Mouse (Mus musculus) thymus, postnatal 4 days (tissue): ENCODE data around the gene Glo1.
"Not testable (repeated sequence)": the region's sequence is repeated elsewhere in the genome, so short reads cannot be mapped to it uniquely, and the experiment has no call there.

Experiments
- DNase-seq: peaks from one replicate; pipeline ENCODE4 v3.0.0; 2021

The Glo1 gene

DNA sequence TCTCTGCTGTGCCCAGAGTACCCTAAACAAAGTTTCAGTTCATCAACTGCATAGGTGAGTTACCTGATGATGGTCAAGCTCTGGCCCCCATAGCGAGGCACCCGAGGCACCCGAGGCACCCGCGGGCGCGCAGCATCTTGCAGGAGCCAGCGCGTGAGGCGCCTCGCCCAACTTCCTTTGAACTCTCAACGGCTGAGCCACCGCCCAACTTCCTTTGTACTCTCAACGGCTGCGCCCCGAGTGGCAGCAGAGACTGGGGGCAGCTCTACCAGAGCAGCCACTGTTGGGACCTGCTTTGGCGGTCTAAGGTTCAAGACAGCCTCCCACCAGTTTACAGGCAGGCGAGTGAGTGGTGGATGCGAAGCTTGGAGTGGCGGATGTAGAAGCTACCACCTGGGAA is at the start of gene Glo1:
Glo1 (minus strand) TSS at position 153 of the 400 bp plus-strand sequence.
- not testable (repeated sequence) for DNase-seq

- no peak for DNase-seq
Observed at GRCm38 (mm10) chr17:30675021-30675740, 48.5 kb upstream of the Glo1 start.

DNA sequence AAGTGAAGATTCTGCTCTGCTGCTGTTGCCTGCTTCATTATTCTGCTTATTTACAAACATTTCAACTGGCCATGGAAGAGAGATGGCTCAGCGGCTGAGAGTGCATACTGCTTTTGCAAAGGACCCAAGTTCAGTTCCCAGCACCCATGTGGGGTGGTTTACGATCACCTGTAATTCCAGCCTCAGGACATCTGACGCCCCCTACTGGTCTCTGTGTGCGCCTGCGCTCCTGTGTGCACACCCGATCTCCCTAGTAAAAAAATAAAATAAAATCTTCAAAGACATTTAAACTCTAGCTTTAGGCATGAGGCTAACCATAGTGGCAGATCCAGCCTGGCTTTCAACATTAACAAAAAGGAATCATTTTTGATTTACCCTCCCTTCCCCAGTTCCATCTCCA is 46.4 kb upstream of the Glo1 start:
- peak; percentile 34 for DNase-seq

- DNase-seq, result no peak
Observed at GRCm38 (mm10) chr17:30672556-30672955, 45.9 kb upstream of the Glo1 start.

DNA sequence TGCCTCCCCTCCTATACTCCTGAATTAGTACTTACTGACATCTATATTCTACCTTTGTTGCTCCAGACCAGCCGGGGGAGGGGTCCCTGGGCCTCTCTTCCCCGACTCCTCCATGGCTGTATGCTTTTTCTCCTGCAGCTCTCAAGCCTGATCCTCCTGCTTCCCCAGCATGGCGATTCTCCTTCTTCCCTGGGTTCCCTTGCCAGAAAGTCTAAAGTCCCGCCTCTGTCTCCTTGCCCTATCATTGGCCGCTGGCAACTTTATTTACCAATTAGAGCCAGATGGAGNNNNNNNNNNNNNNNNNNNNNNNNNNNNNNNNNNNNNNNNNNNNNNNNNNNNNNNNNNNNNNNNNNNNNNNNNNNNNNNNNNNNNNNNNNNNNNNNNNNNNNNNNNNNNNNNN is 38.2 kb upstream of the Glo1 start:
- DNase-seq, result no peak

DNA sequence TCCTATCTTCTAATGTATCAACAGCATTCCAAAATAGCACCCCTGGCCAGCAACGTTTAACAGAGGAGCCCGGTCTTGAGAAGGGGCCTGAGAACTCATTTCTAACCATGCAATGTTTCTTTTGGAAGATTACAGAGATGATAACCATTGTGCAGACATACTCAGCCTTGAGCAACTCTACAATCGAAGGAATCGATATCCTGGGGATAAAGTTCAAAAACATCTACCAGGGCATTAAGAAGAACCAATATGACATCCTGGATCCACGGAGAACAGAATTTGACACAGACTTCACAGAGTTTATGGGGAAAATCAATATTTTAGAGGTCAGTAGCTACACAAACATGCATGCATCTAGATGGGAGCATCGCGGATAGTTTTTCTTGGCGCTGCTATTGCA is 36.5 kb upstream of the Glo1 start:
- no peak for DNase-seq

DNA sequence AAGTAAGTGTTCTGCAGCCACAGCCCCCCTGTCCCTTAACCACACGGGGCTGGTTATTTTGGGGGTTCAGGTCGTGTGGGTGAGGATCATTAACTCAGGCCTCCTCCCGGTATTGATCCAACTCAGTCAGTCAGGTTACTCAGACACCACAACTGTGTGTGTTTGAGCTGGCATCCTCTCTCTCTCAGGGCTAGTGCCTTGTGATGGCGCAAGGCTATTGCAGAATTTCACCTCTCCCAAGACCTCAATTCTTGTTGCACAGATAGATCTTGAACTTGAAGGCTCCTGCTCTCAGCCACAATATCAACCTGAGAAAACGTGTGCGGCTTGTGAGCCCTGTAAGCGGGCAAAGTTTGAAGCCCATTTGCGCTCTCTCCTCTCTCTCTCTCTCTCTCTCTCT is 35.5 kb upstream of the Glo1 start:
- no peak for DNase-seq

GRCm38 (mm10) chr17:30658152-30658544 is 31.5 kb upstream of the Glo1 start:
- DNase-seq, result peak; percentile 83

DNA sequence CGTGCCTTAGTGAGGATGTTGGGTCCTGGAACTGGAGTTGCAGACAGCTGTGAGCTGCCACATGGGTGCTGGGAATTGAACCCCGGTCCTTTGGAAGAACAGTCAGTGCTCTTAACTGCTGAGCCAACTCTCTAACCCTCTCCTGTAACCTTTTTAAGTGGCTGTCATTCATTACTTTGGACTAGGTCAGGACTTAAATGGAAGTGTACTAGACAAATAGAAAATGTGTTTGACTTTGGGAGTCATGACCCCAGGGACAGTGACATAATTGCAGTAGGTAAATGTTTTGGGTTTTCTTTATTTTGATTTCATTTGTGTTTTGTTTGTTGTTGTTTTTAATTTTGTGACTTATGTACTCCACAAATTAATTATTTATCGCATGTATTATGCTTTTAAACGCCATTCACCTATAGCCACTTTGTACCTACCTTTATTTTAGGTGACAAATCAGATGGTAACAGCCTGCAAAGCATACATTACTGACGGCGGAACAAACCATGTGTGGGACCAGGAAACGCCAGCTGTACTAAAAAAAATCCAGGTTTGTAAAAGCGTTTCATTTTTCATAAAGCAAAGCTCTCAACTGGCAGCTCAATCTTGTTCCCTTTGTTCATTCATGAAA is 31.0 kb upstream of the Glo1 start:
- DNase-seq, result no peak

- DNase-seq, result peak; percentile 44
Observed at GRCm38 (mm10) chr17:30653010-30653409, 26.3 kb upstream of the Glo1 start.

DNA sequence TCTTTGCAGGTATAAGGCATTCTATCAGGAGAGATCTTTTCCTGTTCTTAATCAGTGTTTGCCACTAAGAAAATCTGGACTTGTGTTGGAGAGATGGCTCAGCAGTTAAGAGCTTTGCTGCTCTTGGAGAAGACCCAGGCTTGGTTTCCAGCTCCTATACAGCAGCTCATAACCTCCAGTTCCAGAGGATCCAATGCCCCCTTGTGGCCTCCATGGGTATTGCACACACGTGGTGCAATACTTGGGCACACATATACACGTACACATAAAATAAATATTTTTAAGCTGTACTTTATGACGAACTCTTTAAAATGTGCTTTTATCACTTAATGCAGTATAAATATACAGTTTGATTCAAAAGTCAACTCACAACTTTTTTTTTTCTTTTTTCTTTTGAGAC is 22.1 kb upstream of the Glo1 start:
- peak; percentile 41 for DNase-seq

- no peak for DNase-seq
Observed at GRCm38 (mm10) chr17:30640896-30641295, 14.2 kb upstream of the Glo1 start.

- no peak for DNase-seq
Observed at GRCm38 (mm10) chr17:30638996-30639395, 12.3 kb upstream of the Glo1 start.

- DNase-seq, result no peak
Observed at GRCm38 (mm10) chr17:30637714-30638113, 11.0 kb upstream of the Glo1 start.

- DNase-seq, result peak; percentile 55
Observed at GRCm38 (mm10) chr17:30635367-30635766, 8.7 kb upstream of the Glo1 start.

DNA sequence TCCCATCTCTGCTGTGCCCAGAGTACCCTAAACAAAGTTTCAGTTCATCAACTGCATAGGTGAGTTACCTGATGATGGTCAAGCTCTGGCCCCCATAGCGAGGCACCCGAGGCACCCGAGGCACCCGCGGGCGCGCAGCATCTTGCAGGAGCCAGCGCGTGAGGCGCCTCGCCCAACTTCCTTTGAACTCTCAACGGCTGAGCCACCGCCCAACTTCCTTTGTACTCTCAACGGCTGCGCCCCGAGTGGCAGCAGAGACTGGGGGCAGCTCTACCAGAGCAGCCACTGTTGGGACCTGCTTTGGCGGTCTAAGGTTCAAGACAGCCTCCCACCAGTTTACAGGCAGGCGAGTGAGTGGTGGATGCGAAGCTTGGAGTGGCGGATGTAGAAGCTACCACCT is 2.5 kb downstream of the Glo1 start, which contains the start of gene Dnah8:
Dnah8 (plus strand) TSS at position 223 of the 400 bp plus-strand sequence.
- DNase-seq, result not testable (repeated sequence)

DNA sequence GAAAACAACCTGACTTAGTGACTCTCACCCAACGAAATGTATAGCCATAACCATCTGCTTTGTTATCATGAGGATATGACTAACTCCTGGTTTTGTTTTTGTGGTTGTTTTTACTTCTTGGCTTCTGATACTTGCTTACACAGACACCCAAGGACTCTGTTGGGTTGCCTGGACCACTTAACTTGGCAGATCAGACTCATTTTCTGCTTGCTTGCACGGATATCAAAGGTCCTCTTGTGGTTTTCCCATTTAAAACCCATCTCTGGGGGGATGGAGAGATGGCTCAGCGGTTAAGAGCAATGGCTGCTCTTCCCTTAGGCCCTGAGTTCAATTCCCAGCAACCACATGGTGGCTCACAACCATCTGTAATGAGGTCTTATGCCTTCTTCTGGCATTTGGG is 3.5 kb downstream of the Glo1 start:
- DNase-seq, result no peak

GRCm38 (mm10) chr17:30621450-30621849 is 5.2 kb downstream of the Glo1 start:
- DNase-seq, result no peak

DNA sequence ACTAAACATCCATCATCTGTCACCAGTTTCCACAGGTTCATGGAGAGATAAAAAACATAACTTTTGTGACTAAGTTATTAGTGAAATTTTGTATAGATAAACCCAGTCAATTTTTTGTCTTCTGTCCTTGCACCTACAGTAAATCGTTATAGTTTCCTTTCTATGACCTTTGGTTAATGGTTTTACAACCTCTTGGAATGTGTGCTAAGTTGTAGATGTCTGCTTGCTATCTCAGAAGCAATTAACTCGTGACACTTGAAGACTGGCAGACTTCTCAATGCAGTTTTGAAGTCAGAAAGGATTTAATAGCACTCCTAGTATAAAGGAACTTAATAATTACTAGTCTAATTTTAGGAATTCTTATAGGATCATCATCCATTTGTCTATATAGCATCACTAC is 6.1 kb downstream of the Glo1 start:
- DNase-seq, result no peak

DNA sequence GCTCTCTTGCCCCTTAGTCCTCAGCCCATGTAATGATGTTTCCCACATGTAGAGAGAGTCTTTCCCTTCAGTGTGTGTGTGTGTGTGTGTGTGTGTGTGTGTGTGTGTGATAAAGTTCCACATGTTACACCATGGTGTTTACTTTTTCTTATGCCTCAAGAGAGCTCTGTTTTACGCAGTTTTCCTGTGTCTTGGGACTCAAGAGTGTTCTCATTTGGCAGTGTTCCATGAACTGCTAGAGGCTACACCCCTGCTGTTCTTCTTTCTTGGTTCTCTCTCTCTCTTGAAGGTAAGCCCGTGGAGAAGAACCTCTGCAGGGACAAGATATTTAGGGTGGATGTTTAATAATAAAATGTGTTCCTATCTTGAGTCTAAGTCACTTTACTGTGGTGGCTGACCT is 7.5 kb downstream of the Glo1 start:
- no peak for DNase-seq

DNA sequence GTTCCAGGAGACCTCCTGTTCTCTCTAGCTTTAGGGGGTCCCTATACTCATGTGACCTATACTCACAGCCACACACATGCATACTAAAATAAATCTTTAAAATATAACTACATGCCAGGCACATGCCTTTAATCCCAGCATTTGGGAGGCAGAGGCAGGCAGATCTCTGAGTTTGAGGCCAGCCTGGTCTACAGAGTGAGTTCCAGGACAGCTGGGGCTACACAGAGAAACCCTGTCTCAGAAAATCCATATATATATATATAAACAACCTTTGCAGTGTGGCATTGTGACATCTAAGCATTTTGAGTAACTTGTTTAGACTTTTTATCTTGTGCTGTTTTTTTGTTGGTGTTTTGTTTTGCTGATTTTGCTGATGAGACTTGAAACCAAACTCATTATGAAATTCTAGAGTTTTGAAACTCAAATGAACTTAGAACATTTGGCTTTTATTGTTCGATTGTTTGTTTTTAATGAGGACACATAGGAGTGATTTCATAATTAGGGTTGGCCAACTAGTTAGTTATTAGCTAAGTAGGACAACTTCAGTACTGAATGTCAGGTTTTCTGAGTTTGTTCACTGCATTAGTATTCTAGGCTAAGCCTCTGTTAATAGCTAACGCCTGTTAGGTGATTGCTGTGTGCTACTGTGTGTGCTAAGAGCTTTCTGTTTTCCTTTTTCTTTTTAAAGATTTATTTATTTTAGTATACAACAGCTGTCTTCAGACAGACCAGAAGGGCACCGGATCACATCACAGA is 8.4 kb downstream of the Glo1 start:
- DNase-seq, result no peak

DNA sequence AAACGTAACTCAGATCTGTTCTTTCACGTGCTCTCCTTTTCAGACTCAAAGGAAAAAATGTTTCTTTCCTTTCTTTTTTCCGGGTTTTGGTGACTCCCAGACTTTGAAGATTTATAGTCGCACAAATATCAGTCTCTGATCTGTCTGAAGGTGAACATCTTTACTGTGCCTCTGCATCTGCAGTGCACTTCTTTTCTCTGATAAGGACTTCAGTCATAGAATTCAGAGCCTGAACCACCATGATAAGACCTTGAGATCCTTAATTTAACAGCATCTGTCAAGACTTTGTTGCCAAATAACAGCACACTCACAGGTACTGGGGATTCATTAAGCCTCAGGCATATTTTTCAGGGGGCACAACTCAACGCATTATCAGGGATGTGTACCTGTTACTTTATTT is 10.5 kb downstream of the Glo1 start:
- DNase-seq, result no peak

DNA sequence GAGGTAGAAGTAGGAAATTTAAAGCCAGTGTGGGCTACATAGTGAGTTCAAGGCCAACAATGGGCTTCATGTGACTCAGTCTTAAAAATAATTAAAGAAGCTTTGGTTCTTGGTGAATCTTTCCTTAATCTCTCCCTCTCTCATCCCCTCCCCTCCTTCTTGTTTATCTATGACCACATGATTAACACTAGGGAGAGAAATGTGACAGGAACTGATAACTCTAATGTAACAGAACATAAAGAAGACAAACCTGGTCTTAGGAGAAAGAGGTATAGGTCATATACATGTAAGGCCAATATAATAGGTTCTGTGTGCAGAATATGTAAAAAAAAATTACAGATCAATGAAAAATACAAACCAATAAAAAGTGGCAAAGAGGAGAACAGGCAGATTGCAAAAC is 13.3 kb downstream of the Glo1 start:
- DNase-seq, result no peak
